Mouse (Mus musculus): ENCODE data around the gene Slc2a4.
A peak's percentile ranks its signal among the peaks of the same experiment; 100 is the strongest.

The Slc2a4 gene

DNA sequence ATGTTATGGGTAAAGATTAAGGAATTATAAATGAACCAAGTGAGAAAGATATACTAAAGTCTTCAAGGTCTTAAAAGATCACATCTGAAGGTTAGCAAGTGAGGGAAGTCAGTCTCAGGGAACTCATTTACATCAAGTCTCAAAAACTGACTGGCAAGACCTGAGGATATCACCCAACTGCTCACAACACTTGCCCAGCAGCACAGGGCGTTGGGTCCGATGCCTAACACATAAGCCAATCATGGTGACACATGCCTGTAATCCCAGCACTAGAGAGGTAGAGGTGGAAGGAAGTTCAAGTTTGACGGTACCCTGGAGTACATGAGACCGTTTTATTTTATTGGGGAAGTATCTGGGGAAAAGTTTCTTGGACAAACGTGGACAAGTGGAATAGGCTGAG, 29.9 kb downstream of the Slc2a4 start:
- DNase-seq, result peak; percentile 30

- DNase-seq, result peak; percentile 46
Measured at GRCm38 (mm10) chr11:69917379-69917948, 30.5 kb downstream of the Slc2a4 start.

GRCm38 (mm10) chr11:69916652-69917378, 31.2 kb downstream of the Slc2a4 start:
- DNase-seq, result peak; percentile 35

GRCm38 (mm10) chr11:69915667-69916627, 32.0 kb downstream of the Slc2a4 start:
- peak; percentile 39 for DNase-seq

GRCm38 (mm10) chr11:69914917-69915430, 33.0 kb downstream of the Slc2a4 start:
- peak; percentile 21 for DNase-seq

- no peak for DNase-seq
Measured at GRCm38 (mm10) chr11:69914372-69914764, 33.6 kb downstream of the Slc2a4 start.

- DNase-seq, result peak; percentile 92
Measured at GRCm38 (mm10) chr11:69913554-69914371, 34.2 kb downstream of the Slc2a4 start, which contains the start of gene Gps2. TSS of gene Gps2 (plus strand) at chr11:69913888.

DNA sequence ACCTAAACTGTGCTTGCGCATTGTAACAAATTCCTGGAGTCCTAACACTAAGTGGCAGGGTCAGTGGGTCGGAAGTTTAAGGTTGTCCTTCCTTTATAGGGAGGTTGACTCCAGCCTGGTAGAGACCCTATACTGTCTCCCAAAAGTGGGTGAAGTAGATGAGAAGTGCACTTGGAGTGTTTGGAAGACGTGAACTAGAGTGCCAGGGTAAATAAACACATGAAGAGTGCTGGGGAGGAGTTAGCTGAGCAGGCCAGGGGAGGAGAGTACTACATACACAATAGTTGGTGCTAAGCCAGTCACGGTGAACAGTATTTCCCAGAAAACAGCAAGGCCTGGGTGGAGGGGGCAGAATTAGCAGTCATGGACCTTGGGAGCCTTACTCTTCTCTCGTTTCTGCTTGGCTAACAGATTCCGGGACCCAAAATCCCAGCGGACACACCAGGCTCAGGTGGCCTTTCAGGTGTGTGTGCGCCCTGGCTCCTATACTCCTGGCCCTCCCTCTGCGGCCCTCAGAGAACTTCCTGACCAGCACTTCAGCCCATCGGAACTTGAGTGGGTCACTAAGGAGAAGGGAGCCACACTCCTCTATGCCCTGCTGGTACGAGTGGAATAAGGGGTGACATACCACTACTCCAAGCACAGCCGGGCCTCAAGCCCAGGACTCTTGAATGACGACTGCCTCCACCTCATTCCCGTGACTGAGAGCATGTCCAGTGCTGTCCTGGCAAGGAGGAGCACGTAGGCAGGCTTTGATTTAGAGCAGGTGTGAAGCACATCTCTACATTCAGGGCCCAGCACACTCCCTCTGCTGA, 35.1 kb downstream of the Slc2a4 start:
- DNase-seq, result peak; percentile 50

DNA sequence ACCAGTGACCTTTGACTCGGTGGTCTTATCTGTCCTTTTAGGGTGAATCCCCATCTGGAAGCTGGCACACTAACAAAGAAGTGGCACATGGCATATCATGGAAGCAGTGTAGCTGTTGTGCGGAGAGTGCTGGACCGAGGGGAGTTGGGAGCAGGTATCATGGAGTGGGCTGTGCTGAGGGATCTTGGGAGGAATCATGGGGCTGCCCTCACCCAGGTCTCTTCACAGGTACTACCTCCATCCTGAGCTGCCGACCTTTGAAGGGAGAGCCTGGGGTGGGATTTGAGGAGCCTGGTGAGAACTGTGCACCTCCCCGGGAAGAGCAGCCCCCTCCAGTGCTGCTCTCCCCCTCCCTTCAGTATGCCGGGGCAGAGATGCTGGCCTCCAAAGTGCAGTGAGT, 36.3 kb downstream of the Slc2a4 start:
- DNase-seq, result no peak

GRCm38 (mm10) chr11:69910781-69911560, 37.0 kb downstream of the Slc2a4 start:
- DNase-seq, result no peak

- no peak for DNase-seq
Measured at GRCm38 (mm10) chr11:69910177-69910576, 37.8 kb downstream of the Slc2a4 start.

DNA sequence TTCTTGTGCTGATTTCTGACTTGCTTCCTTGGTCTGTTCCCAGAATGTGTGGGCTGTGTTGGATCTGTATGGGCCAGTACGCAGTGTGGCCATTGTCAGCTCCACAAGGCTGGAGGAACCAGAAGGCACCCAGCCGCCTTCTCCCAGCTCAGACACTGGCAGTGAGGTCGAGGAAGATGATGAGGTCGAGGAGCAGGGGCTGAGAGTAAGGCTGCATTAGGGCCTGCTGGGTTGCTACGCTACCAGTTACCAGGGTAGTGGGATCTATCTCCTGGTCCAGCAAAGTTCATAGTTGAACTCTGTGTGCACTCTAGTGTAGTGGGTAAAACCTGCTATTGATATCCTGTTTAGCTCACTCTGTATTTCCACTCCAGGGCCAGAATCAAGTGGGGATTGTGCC, 38.8 kb downstream of the Slc2a4 start:
- DNase-seq, result no peak

DNA sequence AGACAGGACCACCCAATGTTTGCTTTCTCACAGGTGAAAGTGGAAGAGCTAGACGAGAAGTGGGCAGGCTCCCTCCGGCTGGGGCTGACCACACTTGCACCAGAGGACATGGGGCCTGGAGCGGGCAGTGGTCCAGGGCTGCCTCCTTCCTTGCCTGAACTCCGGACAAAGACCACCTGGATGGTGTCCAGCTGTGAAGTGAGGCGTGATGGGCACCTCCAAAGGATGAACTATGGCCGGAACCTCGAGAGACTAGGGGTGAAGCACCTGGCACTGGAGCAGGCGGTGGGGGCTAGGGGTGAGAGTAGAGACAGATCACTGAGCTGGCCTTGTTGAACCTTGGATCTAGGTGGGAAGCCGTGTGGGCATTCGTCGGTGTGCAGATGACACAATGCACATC, 39.3 kb downstream of the Slc2a4 start:
- DNase-seq, result no peak

- DNase-seq, result no peak
Measured at GRCm38 (mm10) chr11:69904311-69904710, 43.7 kb downstream of the Slc2a4 start.

GRCm38 (mm10) chr11:69902972-69903371, 45.0 kb downstream of the Slc2a4 start:
- no peak for DNase-seq

- no peak for DNase-seq
Measured at GRCm38 (mm10) chr11:69901993-69902392, 46.0 kb downstream of the Slc2a4 start.

GRCm38 (mm10) chr11:69901406-69901846, 46.6 kb downstream of the Slc2a4 start:
- DNase-seq, result peak; percentile 95

- DNase-seq, result peak; percentile 93
Measured at GRCm38 (mm10) chr11:69900471-69901405, 47.2 kb downstream of the Slc2a4 start, which contains the start of the genes 2810408A11Rik and Neurl4. TSS of gene 2810408A11Rik (minus strand) at chr11:69900987. TSS of gene Neurl4 (plus strand) at chr11:69901072.

- DNase-seq, result peak; percentile 50
Measured at GRCm38 (mm10) chr11:69899870-69900269, 48.1 kb downstream of the Slc2a4 start.

Data from cerebellum, adult 9-10 months (tissue).